Mouse (Mus musculus) hindbrain, embryonic 14.5 days (tissue): ENCODE measurements around the gene Smagp. TPM values are rescaled to one million over a fixed set of nuclear protein-coding genes. Genes with fewer than 3 reads are reported as not detected.
"Not testable (repeated sequence)": the region's sequence is repeated elsewhere in the genome, so short reads cannot be mapped to it uniquely, and the experiment has no call there.

Source experiments
- ATAC-seq: fragments of 200-750 bp; cut with Nextera tagmentation; 2 replicates; pipeline ENCODE4 v1.8.0; 2017; ENCODE audit warnings: moderate number of reproducible peaks, mild to moderate bottlenecking, moderate TSS enrichment, moderate library complexity; ENCODE audit not compliant: low FRiP score
- DNase-seq: peaks from one replicate; pipeline ENCODE4 v3.0.0-alpha.2; 2015; ENCODE audit warnings: low spot score
- H3K27ac ChIP-seq: fragments of 300-500 bp; sonication (generic); 2 replicates; pipeline ENCODE4 v1.5.1; 2014; ENCODE audit warnings: mild to moderate bottlenecking, moderate library complexity
- H3K27me3 ChIP-seq: fragments of 300-500 bp; sonication (generic); 2 replicates; pipeline ENCODE4 v1.6.1; 2014; ENCODE audit warnings: mild to moderate bottlenecking, low read length, mixed read lengths; ENCODE audit not compliant: control insufficient read depth, insufficient read depth
- H3K36me3 ChIP-seq: fragments of 300-500 bp; sonication (generic); replicated peaks from 2 replicates; pipeline ENCODE4 v1.6.1; 2014; ENCODE audit not compliant: control insufficient read depth, insufficient read depth
- H3K4me1 ChIP-seq: fragments of 300-500 bp; sonication (generic); replicated peaks from 2 replicates; pipeline ENCODE4 v1.6.1; 2014; ENCODE audit warnings: antibody characterized with exemption, low read length, mixed read lengths; ENCODE audit not compliant: control insufficient read depth, insufficient read depth
- H3K4me2 ChIP-seq: fragments of 300-500 bp; sonication (generic); replicated peaks from 2 replicates; pipeline ENCODE4 v1.6.1; 2014; ENCODE audit warnings: mild to moderate bottlenecking, moderate library complexity
- H3K4me3 ChIP-seq: fragments of 300-500 bp; sonication (generic); replicated peaks from 2 replicates; pipeline ENCODE4 v1.5.1; 2014; ENCODE audit warnings: mild to moderate bottlenecking, low read length
- H3K9ac ChIP-seq: fragments of 300-500 bp; sonication (generic); 2 replicates; pipeline ENCODE4 v1.6.1; 2014
- H3K9me3 ChIP-seq: fragments of 300-500 bp; sonication (generic); 2 replicates; pipeline ENCODE4 v1.6.1; 2016; ENCODE audit warnings: low read length; ENCODE audit not compliant: control insufficient read depth
- WGBS: fragments of 180-500 bp; shearing (Covaris S2); extraction: QIAGEN DNeasy Blood & Tissue Kit; methylation state at CpG from one replicate; pipeline ENCODE4 v1.1.7; 2014; 5-methylcytosine and 5-hydroxymethylcytosine counted together
- polyA plus RNA-seq: library from polyadenylated mRNA; unstranded; fragments of >200 nt; fragmentation: Nextera tagmentation; extraction: Ambion mirVana; gene quantifications from 2 replicates; pipeline ENCODE4 v1.2.1, GENCODE M21; 2014

Gene Smagp
- polyA plus RNA-seq, 1 experiment from 2014 or later: 5.0 TPM

- H3K27me3 ChIP-seq: no peaks in the 10 kb centered on the region
- no peak overlapping the region for H3K27ac ChIP-seq
- H3K4me2 ChIP-seq: no peak overlapping the region
- H3K4me1 ChIP-seq: no peaks in the 10 kb centered on the region
- no peak for DNase-seq
- H3K9ac ChIP-seq: no peak overlapping the region
- ATAC-seq: no peak
- H3K9me3 ChIP-seq: no peaks in the 10 kb centered on the region
- 90% methylated on average over 9 of the region's 9 CpGs for WGBS
- peaks cover 24% of the 10 kb centered on the region for H3K36me3 ChIP-seq
- H3K4me3 ChIP-seq: no peak overlapping the region
Observed at GRCm38 (mm10) chr15:100623754-100624153, 13.0 kb downstream of the Smagp start.

- no peaks in the 10 kb centered on the region for H3K4me1 ChIP-seq
Observed at GRCm38 (mm10) chr15:100622164-100622563, 14.6 kb downstream of the Smagp start.

GRCm38 (mm10) chr15:100621671-100622070 lies 15.1 kb downstream of the Smagp start:
- not testable (repeated sequence) for H3K4me1 ChIP-seq, H3K4me2 ChIP-seq, H3K9ac ChIP-seq, H3K27ac ChIP-seq, H3K4me3 ChIP-seq, H3K27me3 ChIP-seq, DNase-seq, H3K9me3 ChIP-seq, ATAC-seq
- 80% methylated on average over 9 of the region's 9 CpGs for WGBS
- H3K36me3 ChIP-seq: peaks cover 43% of the 10 kb centered on the region

More at GRCm38 (mm10) chr15:100622164-100622563, 14.6 kb downstream of the Smagp start:
- no peak overlapping the region for H3K4me3 ChIP-seq
- H3K9ac ChIP-seq: no peak overlapping the region
- DNase-seq: no peak
- no peak for ATAC-seq
- H3K9me3 ChIP-seq: no peaks in the 10 kb centered on the region
- no peaks in the 10 kb centered on the region for H3K27me3 ChIP-seq
- H3K36me3 ChIP-seq: peaks cover 40% of the 10 kb centered on the region
- H3K4me2 ChIP-seq: no peak overlapping the region
- WGBS: 86% methylated on average over 7 of the region's 7 CpGs
- no peak overlapping the region for H3K27ac ChIP-seq

- H3K4me3 ChIP-seq: no peak overlapping the region
- no peak overlapping the region for H3K4me2 ChIP-seq
- ATAC-seq (no peak), DNase-seq (no peak)
- no peaks in the 10 kb centered on the region for H3K27me3 ChIP-seq
- peaks cover 43% of the 10 kb centered on the region for H3K36me3 ChIP-seq
- no peaks in the 10 kb centered on the region for H3K9me3 ChIP-seq
- no peak overlapping the region for H3K27ac ChIP-seq
- WGBS: 86% methylated on average over 7 of the region's 7 CpGs
- H3K4me1 ChIP-seq: peaks cover 12% of the 10 kb centered on the region; the same call in 1 of the 2 replicates
- H3K9ac ChIP-seq: no peak overlapping the region
Observed at GRCm38 (mm10) chr15:100619200-100619599, 17.5 kb downstream of the Smagp start.

GRCm38 (mm10) chr15:100616221-100616620 lies 20.5 kb downstream of the Smagp start:
- 0% methylated on average over 19 of the region's 19 CpGs for WGBS
- ATAC-seq (peak; percentile 26; the same call in 1 of the 2 replicates), DNase-seq (peak; percentile 40)
- Histone ChIP-seq H3K27me3 (no peaks in the 10 kb centered on the region), H3K9ac (peak overlapping the region; percentile 70), H3K4me2 (peak overlapping the region; percentile 75), H3K4me1 (peaks cover 18% of the 10 kb centered on the region; the same call in 1 of the 2 replicates), H3K9me3 (no peaks in the 10 kb centered on the region), H3K27ac (peak overlapping the region; percentile 91), H3K4me3 (peak overlapping the region; percentile 56), H3K36me3 (peaks cover 43% of the 10 kb centered on the region)

GRCm38 (mm10) chr15:100615825-100616220 lies 20.9 kb downstream of the Smagp start:
- DNase-seq: peak; percentile 93
- peak overlapping the region; percentile 56 for H3K4me3 ChIP-seq
- H3K4me2 ChIP-seq: peak overlapping the region; percentile 75
- H3K9me3 ChIP-seq: no peaks in the 10 kb centered on the region
- peak overlapping the region; percentile 70 for H3K9ac ChIP-seq
- H3K4me1 ChIP-seq: peaks cover 18% of the 10 kb centered on the region; the same call in 1 of the 2 replicates
- no peaks in the 10 kb centered on the region for H3K27me3 ChIP-seq
- H3K36me3 ChIP-seq: peaks cover 40% of the 10 kb centered on the region
- ATAC-seq: peak; percentile 87
- H3K27ac ChIP-seq: peak overlapping the region; percentile 91
- under 1% methylated on average over 42 of the region's 43 CpGs for WGBS

GRCm38 (mm10) chr15:100614996-100615824 lies 21.5 kb downstream of the Smagp start, which contains the start of gene Dazap2:
TSS of gene Dazap2 (plus strand) at chr15:100615349.
- H3K9ac ChIP-seq: peak within 1 kb of the TSS; percentile 70
- no peaks in the 10 kb centered on the region for H3K9me3 ChIP-seq
- H3K4me2 ChIP-seq: peak within 1 kb of the TSS; percentile 75
- peak within 1 kb of the TSS; percentile 56 for H3K4me3 ChIP-seq
- peaks cover 18% of the 10 kb centered on the region; the same call in 1 of the 2 replicates for H3K4me1 ChIP-seq
- H3K27ac ChIP-seq: peak within 1 kb of the TSS; percentile 91
- no peaks in the 10 kb centered on the region for H3K27me3 ChIP-seq
- WGBS: under 1% methylated on average over 83 of the region's 99 CpGs
- peak; percentile 88 for ATAC-seq
- DNase-seq: peak; percentile 94
- peaks cover 33% of the 10 kb centered on the region for H3K36me3 ChIP-seq

GRCm38 (mm10) chr15:100614218-100614995 lies 22.3 kb downstream of the Smagp start:
- ATAC-seq (no peak; the same call in 1 of the 2 replicates), DNase-seq (peak; percentile 44)
- Histone ChIP-seq H3K4me1 (peaks cover 18% of the 10 kb centered on the region; the same call in 1 of the 2 replicates), H3K4me2 (peak overlapping the region; percentile 75), H3K4me3 (peak overlapping the region; percentile 56), H3K27ac (peak overlapping the region; percentile 91), H3K9me3 (no peaks in the 10 kb centered on the region), H3K27me3 (no peaks in the 10 kb centered on the region), H3K9ac (peak overlapping the region; percentile 70), H3K36me3 (peaks cover 25% of the 10 kb centered on the region)
- 12% methylated on average over 43 of the region's 43 CpGs for WGBS

GRCm38 (mm10) chr15:100613584-100613983 lies 23.2 kb downstream of the Smagp start:
- 9% methylated on average over 16 of the region's 16 CpGs for WGBS
- H3K36me3 ChIP-seq: peaks cover 17% of the 10 kb centered on the region
- no peak overlapping the region for H3K9ac ChIP-seq
- H3K4me2 ChIP-seq: peak overlapping the region; percentile 43
- no peaks in the 10 kb centered on the region for H3K9me3 ChIP-seq
- H3K4me3 ChIP-seq: 0 out of 2 replicates have a peak overlapping the region, but pooled peaks have one; percentile 6
- no peak overlapping the region for H3K27ac ChIP-seq
- peak; percentile 78 for DNase-seq
- H3K27me3 ChIP-seq: no peaks in the 10 kb centered on the region
- H3K4me1 ChIP-seq: peaks cover 18% of the 10 kb centered on the region; the same call in 1 of the 2 replicates
- no peak for ATAC-seq
